ENCODE assay signal across 15 mouse cellular contexts in genomic region chr13:109781466-109781865, GRCm38 (mm10).
"Had no signal": no experiment of that assay in that cellular context is flagged by ENCODE, and none has a peak within 500 bp of the region (broad histone marks: within the 10 kb centered on the region; RNA-seq: fewer than 3 reads in every experiment).

No protein-coding gene starts in this region.

- H3K27me3 ChIP-seq: liver, embryonic 13.5 days; liver, embryonic 15.5 days; lung, embryonic 15.5 days; midbrain, embryonic 13.5 days; midbrain, embryonic 15.5 days; neural tube, embryonic 13.5 days; neural tube, embryonic 15.5 days had no signal

- DNase-seq: liver, embryonic 13.5 days; liver, postnatal 0 days; lung, adult 2 months; lung, postnatal 14 days; lung, postnatal 36 days; right cerebral cortex, postnatal 14 days; thymus, adult 18-20 months; thymus, postnatal 14 days; thymus, postnatal 36 days had no signal

- H3K36me3 ChIP-seq: lung, embryonic 15.5 days; midbrain, embryonic 13.5 days; midbrain, embryonic 15.5 days; neural tube, embryonic 13.5 days; neural tube, embryonic 15.5 days had no signal
